Mouse (Mus musculus): ENCODE measurements around the gene Hoxb5. TPM values are rescaled to one million over a fixed set of nuclear protein-coding genes. Genes with fewer than 3 reads are reported as not detected.

The Hoxb5 gene
- polyA plus RNA-seq, 1 experiment from 2014 or later: 0.67 TPM

DNA sequence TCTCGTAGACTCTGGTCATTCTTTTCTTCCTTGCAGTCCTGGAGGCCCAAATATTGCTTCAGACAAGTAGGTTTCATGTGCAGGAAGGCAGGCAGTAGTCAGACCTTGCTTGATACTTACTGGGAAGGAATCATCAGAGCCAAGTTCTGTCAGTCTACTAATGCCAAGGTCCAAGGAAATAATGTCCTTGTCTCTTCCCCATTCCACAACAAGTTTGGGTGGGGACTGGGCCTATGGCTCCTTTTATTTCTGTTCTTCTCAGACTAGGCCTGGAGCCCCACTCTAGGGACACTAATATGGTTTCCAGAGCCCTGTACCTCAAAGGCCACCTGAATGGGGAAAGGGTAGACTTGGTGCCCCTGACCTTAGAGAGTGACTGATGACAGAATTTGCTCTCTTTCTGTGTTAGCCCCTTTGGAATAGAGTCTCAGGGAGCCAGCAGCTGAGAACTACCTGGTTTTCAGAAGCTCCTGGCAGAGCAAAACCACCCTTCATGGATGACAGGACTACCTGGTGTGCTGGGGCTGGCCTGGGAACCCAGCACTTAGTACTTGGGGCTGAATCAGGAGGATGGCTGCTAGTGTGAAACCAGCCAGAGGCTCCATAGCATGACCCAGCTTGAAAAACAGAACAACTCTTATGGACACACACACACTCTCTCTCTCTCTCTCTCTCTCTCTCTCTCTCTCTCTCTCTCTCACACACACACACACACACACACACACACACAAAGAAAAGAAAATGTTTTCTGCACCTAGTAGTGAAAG, 14.5 kb upstream of the Hoxb5 start:
- Histone ChIP-seq H3K36me3 (replicated peaks; ENCODE audit: control insufficient read depth, insufficient read depth, low read depth, low read length) (no peaks in the 10 kb centered on the region), H3K4me1 (ENCODE audit: control insufficient read depth, insufficient read depth, low read length) (no peaks in the 10 kb centered on the region), H3K4me3 (ENCODE audit: low read depth, low read length) (no peak overlapping the region), H3K9me3 (replicated peaks; ENCODE audit: control insufficient read depth, low read length) (no peaks in the 10 kb centered on the region), H3K27ac (replicated peaks; ENCODE audit: low read depth, low read length) (no peak overlapping the region), H3K9ac (replicated peaks; ENCODE audit: low read length) (no peak overlapping the region), H3K27me3 (ENCODE audit: control insufficient read depth, insufficient read depth, low read length) (peaks cover 94% of the 10 kb centered on the region), H3K4me2 (ENCODE audit: low read depth, low read length) (no peak overlapping the region)
- no peak for ATAC-seq (replicated peaks; ENCODE audit: insufficient number of reproducible peaks, low FRiP score, low TSS enrichment, low read depth)
- DNase-seq (ENCODE audit: low spot score): no peak
- 7% methylated on average over 1 of the region's 1 CpGs for WGBS

- DNase-seq (ENCODE audit: low spot score) (no peak), ATAC-seq (replicated peaks; ENCODE audit: insufficient number of reproducible peaks, low FRiP score, low TSS enrichment, low read depth) (no peak)
- Histone ChIP-seq H3K9ac (replicated peaks; ENCODE audit: low read length) (no peak overlapping the region), H3K36me3 (replicated peaks; ENCODE audit: control insufficient read depth, insufficient read depth, low read depth, low read length) (no peaks in the 10 kb centered on the region), H3K9me3 (replicated peaks; ENCODE audit: control insufficient read depth, low read length) (no peaks in the 10 kb centered on the region), H3K27ac (replicated peaks; ENCODE audit: low read depth, low read length) (no peak overlapping the region), H3K27me3 (ENCODE audit: control insufficient read depth, insufficient read depth, low read length) (peaks cover 96% of the 10 kb centered on the region), H3K4me1 (ENCODE audit: control insufficient read depth, insufficient read depth, low read length) (no peaks in the 10 kb centered on the region), H3K4me3 (ENCODE audit: low read depth, low read length) (no peak overlapping the region), H3K4me2 (ENCODE audit: low read depth, low read length) (no peak overlapping the region)
- WGBS: 2% methylated on average over 21 of the region's 21 CpGs
These were observed 13.8 kb upstream of the Hoxb5 start for GRCm38 (mm10) chr11:96289293-96289692.

DNA sequence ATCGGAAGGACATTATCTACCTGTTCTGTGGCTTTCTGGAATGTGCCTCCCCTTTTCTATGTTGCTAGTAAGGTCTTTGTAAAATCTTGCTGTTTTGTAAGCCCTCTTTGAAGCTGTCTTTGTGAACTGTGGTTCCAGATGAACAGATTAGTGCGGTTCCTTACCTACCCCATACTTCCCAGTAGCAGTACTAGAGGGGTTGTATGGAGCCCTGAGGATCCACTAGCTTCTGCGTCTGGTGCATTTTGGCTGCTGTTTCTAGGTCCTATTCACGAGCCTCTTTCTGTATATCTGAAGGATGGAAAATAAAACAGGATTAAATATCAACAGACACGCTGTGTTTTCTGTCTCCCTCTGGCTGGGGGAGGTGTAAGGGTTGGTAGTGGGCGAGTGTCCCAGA, 13.3 kb upstream of the Hoxb5 start:
- H3K4me1 ChIP-seq (ENCODE audit: control insufficient read depth, insufficient read depth, low read length): no peaks in the 10 kb centered on the region
- no peak overlapping the region for H3K9ac ChIP-seq (replicated peaks; ENCODE audit: low read length)
- H3K27me3 ChIP-seq (ENCODE audit: control insufficient read depth, insufficient read depth, low read length): peaks cover 96% of the 10 kb centered on the region
- H3K9me3 ChIP-seq (replicated peaks; ENCODE audit: control insufficient read depth, low read length): no peaks in the 10 kb centered on the region
- no peak for ATAC-seq (replicated peaks; ENCODE audit: insufficient number of reproducible peaks, low FRiP score, low TSS enrichment, low read depth)
- 7% methylated on average over 6 of the region's 6 CpGs for WGBS
- no peaks in the 10 kb centered on the region for H3K36me3 ChIP-seq (replicated peaks; ENCODE audit: control insufficient read depth, insufficient read depth, low read depth, low read length)
- no peak overlapping the region for H3K4me2 ChIP-seq (ENCODE audit: low read depth, low read length)
- DNase-seq (ENCODE audit: low spot score): no peak
- no peak overlapping the region for H3K4me3 ChIP-seq (ENCODE audit: low read depth, low read length)
- H3K27ac ChIP-seq (replicated peaks; ENCODE audit: low read depth, low read length): no peak overlapping the region

- no peak for DNase-seq (ENCODE audit: low spot score)
- Histone ChIP-seq H3K4me2 (ENCODE audit: low read depth, low read length) (no peak overlapping the region), H3K4me3 (ENCODE audit: low read depth, low read length) (no peak overlapping the region), H3K9me3 (replicated peaks; ENCODE audit: control insufficient read depth, low read length) (no peaks in the 10 kb centered on the region), H3K9ac (replicated peaks; ENCODE audit: low read length) (no peak overlapping the region), H3K4me1 (ENCODE audit: control insufficient read depth, insufficient read depth, low read length) (no peaks in the 10 kb centered on the region), H3K36me3 (replicated peaks; ENCODE audit: control insufficient read depth, insufficient read depth, low read depth, low read length) (no peaks in the 10 kb centered on the region), H3K27ac (replicated peaks; ENCODE audit: low read depth, low read length) (no peak overlapping the region), H3K27me3 (ENCODE audit: control insufficient read depth, insufficient read depth, low read length) (peaks cover 96% of the 10 kb centered on the region)
- 2% methylated on average over 17 of the region's 17 CpGs for WGBS
- ATAC-seq (replicated peaks; ENCODE audit: insufficient number of reproducible peaks, low FRiP score, low TSS enrichment, low read depth): no peak
These were observed 12.3 kb upstream of the Hoxb5 start for GRCm38 (mm10) chr11:96290705-96291355.

DNA sequence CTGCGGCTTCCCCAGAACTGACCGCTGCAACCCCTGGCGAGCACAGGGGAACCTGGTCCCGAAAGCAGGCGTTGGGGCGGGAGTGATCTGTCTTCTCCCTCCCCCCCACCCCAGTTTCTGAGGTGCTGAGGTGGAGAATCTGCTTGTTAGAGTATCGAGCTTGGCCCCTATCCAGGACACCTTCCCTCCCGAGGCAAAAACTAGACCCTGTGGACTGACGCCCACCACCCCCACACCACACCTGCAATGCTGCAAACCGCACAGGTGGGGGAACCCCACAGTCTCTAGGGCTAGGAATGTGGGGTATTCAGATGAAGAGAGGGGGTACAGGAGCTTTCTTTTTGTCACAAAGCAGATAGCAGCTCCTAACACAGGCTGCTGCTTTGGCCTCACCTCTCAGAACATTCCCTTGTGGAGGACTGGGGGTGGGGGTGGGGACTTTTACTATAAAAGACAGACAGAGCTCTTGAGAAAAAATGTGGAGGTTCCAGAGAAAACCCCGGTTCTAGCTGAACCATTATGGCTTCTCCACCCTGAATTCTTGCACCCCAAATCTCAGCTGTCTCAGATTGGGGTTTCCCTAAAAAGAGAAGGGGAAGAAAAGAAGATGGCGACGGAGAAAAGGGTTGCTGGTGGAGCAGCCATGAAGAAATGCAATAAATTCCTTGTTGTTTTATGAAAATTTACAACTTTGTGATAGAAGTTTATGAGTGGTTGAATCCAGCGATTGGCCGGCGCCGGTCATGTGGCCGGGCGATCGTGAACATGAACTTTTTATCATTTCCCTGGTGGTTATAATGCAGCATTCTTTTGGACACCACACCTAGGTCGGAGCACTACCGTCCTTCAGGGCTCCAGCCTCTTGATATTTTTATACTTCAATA, 11.2 kb upstream of the Hoxb5 start, which contains the start of gene Hoxb6:
Gene Hoxb6 (plus strand): TSS at position 796 of the 884 bp plus-strand sequence.
- peaks cover 96% of the 10 kb centered on the region for H3K27me3 ChIP-seq (ENCODE audit: control insufficient read depth, insufficient read depth, low read length)
- H3K27ac ChIP-seq (replicated peaks; ENCODE audit: low read depth, low read length): no peak within 1 kb of the TSS
- H3K9me3 ChIP-seq (replicated peaks; ENCODE audit: control insufficient read depth, low read length): no peaks in the 10 kb centered on the region
- H3K4me2 ChIP-seq (ENCODE audit: low read depth, low read length): no peak within 1 kb of the TSS
- WGBS: 1% methylated on average over 22 of the region's 22 CpGs
- H3K4me1 ChIP-seq (ENCODE audit: control insufficient read depth, insufficient read depth, low read length): no peaks in the 10 kb centered on the region
- H3K4me3 ChIP-seq (ENCODE audit: low read depth, low read length): 0 out of 2 replicates have a peak within 1 kb of the TSS, but pooled peaks have one; percentile 5
- no peak within 1 kb of the TSS for H3K9ac ChIP-seq (replicated peaks; ENCODE audit: low read length)
- ATAC-seq (replicated peaks; ENCODE audit: insufficient number of reproducible peaks, low FRiP score, low TSS enrichment, low read depth) (no peak), DNase-seq (ENCODE audit: low spot score) (no peak)
- no peaks in the 10 kb centered on the region for H3K36me3 ChIP-seq (replicated peaks; ENCODE audit: control insufficient read depth, insufficient read depth, low read depth, low read length)

DNA sequence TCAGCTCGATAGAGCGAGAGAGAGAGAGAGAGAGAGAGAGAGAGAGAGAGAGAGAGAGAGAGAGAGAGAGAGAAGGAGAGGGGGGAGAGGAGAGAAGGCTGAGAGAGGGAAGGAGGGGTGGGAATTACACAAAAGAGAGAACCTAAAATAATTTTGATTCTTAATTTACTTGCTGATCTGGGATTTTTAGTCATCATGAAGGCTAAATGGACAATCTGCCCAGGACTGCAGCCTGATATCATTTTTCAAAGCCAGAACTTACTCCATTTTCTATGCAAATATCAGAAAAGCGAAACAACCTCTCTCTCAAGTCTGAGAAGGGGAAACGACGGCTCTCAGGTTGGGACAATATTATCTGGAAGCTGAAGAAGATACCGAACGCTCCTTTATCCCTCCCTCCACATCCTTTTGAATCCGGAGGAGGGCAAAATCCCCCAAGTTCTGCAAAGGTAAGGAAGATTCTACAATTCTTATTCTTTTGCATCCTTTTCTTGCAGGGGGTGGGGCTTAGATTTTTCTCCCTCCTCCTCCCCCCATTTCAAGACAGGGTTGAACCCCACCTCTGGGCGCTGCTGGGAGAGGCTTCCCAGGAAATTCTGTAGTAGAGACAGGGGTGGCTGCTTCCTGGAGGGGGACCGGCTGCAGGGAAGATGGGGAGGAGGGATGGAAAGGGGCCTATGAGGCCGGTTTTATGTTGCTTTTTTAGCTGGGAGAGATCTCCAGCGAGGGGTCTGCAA, 10.4 kb upstream of the Hoxb5 start:
- H3K36me3 ChIP-seq (replicated peaks; ENCODE audit: control insufficient read depth, insufficient read depth, low read depth, low read length): no peaks in the 10 kb centered on the region
- 0 out of 2 replicates have a peak overlapping the region, but pooled peaks have one; percentile 5 for H3K4me3 ChIP-seq (ENCODE audit: low read depth, low read length)
- no peak overlapping the region for H3K4me2 ChIP-seq (ENCODE audit: low read depth, low read length)
- H3K9me3 ChIP-seq (replicated peaks; ENCODE audit: control insufficient read depth, low read length): no peaks in the 10 kb centered on the region
- no peak overlapping the region for H3K27ac ChIP-seq (replicated peaks; ENCODE audit: low read depth, low read length)
- ATAC-seq (replicated peaks; ENCODE audit: insufficient number of reproducible peaks, low FRiP score, low TSS enrichment, low read depth) (no peak), DNase-seq (ENCODE audit: low spot score) (no peak)
- H3K27me3 ChIP-seq (ENCODE audit: control insufficient read depth, insufficient read depth, low read length): peaks cover 95% of the 10 kb centered on the region
- no peaks in the 10 kb centered on the region for H3K4me1 ChIP-seq (ENCODE audit: control insufficient read depth, insufficient read depth, low read length)
- H3K9ac ChIP-seq (replicated peaks; ENCODE audit: low read length): no peak overlapping the region
- WGBS: 1% methylated on average over 12 of the region's 12 CpGs

GRCm38 (mm10) chr11:96293302-96293921, 9.7 kb upstream of the Hoxb5 start:
- H3K27ac ChIP-seq (replicated peaks; ENCODE audit: low read depth, low read length): no peak overlapping the region
- peaks cover 95% of the 10 kb centered on the region for H3K27me3 ChIP-seq (ENCODE audit: control insufficient read depth, insufficient read depth, low read length)
- H3K4me2 ChIP-seq (ENCODE audit: low read depth, low read length): no peak overlapping the region

More at GRCm38 (mm10) chr11:96293302-96293921, 9.7 kb upstream of the Hoxb5 start:
- no peak overlapping the region for H3K9ac ChIP-seq (replicated peaks; ENCODE audit: low read length)
- no peaks in the 10 kb centered on the region for H3K9me3 ChIP-seq (replicated peaks; ENCODE audit: control insufficient read depth, low read length)
- no peaks in the 10 kb centered on the region for H3K36me3 ChIP-seq (replicated peaks; ENCODE audit: control insufficient read depth, insufficient read depth, low read depth, low read length)
- ATAC-seq (replicated peaks; ENCODE audit: insufficient number of reproducible peaks, low FRiP score, low TSS enrichment, low read depth) (no peak), DNase-seq (ENCODE audit: low spot score) (no peak)
- H3K4me1 ChIP-seq (ENCODE audit: control insufficient read depth, insufficient read depth, low read length): no peaks in the 10 kb centered on the region
- under 1% methylated on average over 21 of the region's 22 CpGs for WGBS
- H3K4me3 ChIP-seq (ENCODE audit: low read depth, low read length): no peak overlapping the region

Measured in embryonic facial prominence, embryonic 11.5 days (tissue).